ENCODE assay signal across 13 mouse cellular contexts in the genomic region with DNA sequence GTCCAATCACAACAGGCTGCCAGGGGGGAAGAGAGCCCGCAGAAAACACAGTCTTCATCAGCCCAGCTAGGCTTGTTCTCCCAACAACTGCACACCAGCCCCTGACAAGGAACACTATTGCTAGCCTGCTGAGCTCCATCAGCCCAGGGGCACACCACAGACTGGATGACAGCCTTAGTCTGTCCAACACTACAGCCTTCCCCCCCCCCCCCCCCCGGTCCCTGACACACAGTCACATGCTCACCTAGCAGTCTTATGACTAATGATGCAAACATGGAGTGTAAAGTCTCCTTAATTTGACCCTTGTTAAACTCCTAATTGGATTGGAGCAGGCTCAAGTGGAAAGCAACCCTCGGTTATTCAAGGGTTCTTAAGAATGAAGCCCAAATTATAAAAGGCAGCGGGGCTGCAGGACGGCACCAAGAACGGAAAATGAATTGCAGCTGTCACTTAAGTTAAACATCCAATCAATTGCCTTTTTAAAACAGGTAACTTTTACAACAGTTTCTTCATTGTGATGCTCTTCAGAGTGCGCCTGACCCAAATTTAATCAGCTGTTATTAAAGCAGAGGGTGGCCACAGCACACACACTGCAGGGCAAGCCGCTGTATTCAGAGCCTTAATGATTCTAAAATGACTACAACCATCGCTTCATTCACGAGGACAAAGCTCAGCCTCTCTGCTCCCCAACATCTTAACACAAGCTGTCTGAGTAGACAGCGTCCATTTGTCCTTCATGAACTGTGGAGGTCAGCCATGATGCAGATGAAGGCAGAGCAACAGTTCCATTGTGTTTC. TPM values are rescaled to one million over a fixed set of nuclear protein-coding genes. Genes with fewer than 3 reads are reported as not detected.
DNase-seq lines count a peak whose midpoint lies in the region; ATAC-seq and TF ChIP-seq lines count a peak whose summit lies in the region.
"Had no signal": no experiment of that assay in that cellular context is flagged by ENCODE, and none has a peak within 500 bp of the region (broad histone marks: within the 10 kb centered on the region; RNA-seq: fewer than 3 reads in every experiment).

No protein-coding gene starts in this region.

- no peak for DNase-seq in layer of hippocampus, adult 2 months (ENCODE audit: low spot score in 2 of 2)
- no peak for DNase-seq in layer of hippocampus, postnatal 10 days (ENCODE audit: low spot score in 2 of 2)
- peak; percentile 84 for DNase-seq in retina, embryonic 14.5 days (ENCODE audit: low spot score)
- DNase-seq in right cerebral cortex, postnatal 36 days (ENCODE audit: low spot score in 2 of 2), result no peak
- DNase-seq in lung, postnatal 25 days (ENCODE audit: low spot score), result no peak
- DNase-seq: cerebellum, adult 11 months; lung, postnatal 10 days had no signal

- H3K27ac ChIP-seq in layer of hippocampus, adult 2 months, result peak overlapping the region; percentile 64
- peak overlapping the region; percentile 49 for H3K27ac ChIP-seq in forebrain, embryonic 13.5 days
- 0 out of 2 replicates have a peak overlapping the region, but pooled peaks have one; percentile 42 for H3K27ac ChIP-seq in limb, embryonic 12.5 days
- H3K27ac ChIP-seq: heart, embryonic 13.5 days; stomach, postnatal 0 days had no signal

- peak; percentile 82 for ATAC-seq in forebrain, embryonic 13.5 days
- peak; percentile 77 for ATAC-seq in limb, embryonic 12.5 days (ENCODE audit: insufficient number of reproducible peaks, insufficient read depth, low FRiP score, low TSS enrichment, low read depth)
- no peak for ATAC-seq in activated CD4-positive, CD25-positive, alpha-beta regulatory T cell, adult 4 months

- no peaks in the 10 kb centered on the region for H3K9me3 ChIP-seq in forebrain, embryonic 13.5 days (replicated peaks)
- no peaks in the 10 kb centered on the region for H3K9me3 ChIP-seq in limb, embryonic 12.5 days
- H3K9me3 ChIP-seq: heart, embryonic 13.5 days had no signal

- H3K9ac ChIP-seq in forebrain, embryonic 13.5 days, result no peak overlapping the region
- H3K9ac ChIP-seq in limb, embryonic 12.5 days (replicated peaks), result no peak overlapping the region
- H3K9ac ChIP-seq: heart, embryonic 13.5 days had no signal

- no peak overlapping the region for H3K4me3 ChIP-seq in layer of hippocampus, adult 2 months
- H3K4me3 ChIP-seq in forebrain, embryonic 13.5 days, result no peak overlapping the region
- H3K4me3 ChIP-seq in limb, embryonic 12.5 days (replicated peaks), result no peak overlapping the region
- H3K4me3 ChIP-seq: erythroblast, embryonic 14.5 days; heart, embryonic 13.5 days had no signal

- no peaks in the 10 kb centered on the region for H3K36me3 ChIP-seq in forebrain, embryonic 13.5 days (ENCODE audit: poor library complexity, severe bottlenecking)
- no peaks in the 10 kb centered on the region for H3K36me3 ChIP-seq in limb, embryonic 12.5 days
- H3K36me3 ChIP-seq: heart, embryonic 13.5 days had no signal

- H3K4me1 ChIP-seq in forebrain, embryonic 13.5 days, result peaks cover 47% of the 10 kb centered on the region
- peaks cover 30% of the 10 kb centered on the region for H3K4me1 ChIP-seq in limb, embryonic 12.5 days (replicated peaks)

- peaks cover 53% of the 10 kb centered on the region for H3K27me3 ChIP-seq in forebrain, embryonic 13.5 days
- no peaks in the 10 kb centered on the region for H3K27me3 ChIP-seq in limb, embryonic 12.5 days
- H3K27me3 ChIP-seq: heart, embryonic 13.5 days had no signal

- WGBS in forebrain, embryonic 13.5 days, result 3% methylated on average over 11 of the region's 11 CpGs
- 27% methylated on average over 11 of the region's 11 CpGs for WGBS in limb, embryonic 12.5 days

- H3K4me2 ChIP-seq in forebrain, embryonic 13.5 days, result peak overlapping the region; percentile 20
- H3K4me2 ChIP-seq in limb, embryonic 12.5 days, result peak overlapping the region; percentile 21
- H3K4me2 ChIP-seq: heart, embryonic 13.5 days had no signal

- no peak for TF ChIP-seq CTCF in layer of hippocampus, adult 2 months (conservative IDR thresholded peaks at IDR 0.05)

RNA-seq across cellular contexts. Expression of a gene that starts 26.3 kb away (rescaled TPM):
- total RNA-seq in layer of hippocampus, adult 2 months (2021), result under 1 TPM; 0.64 to 0.77 TPM
- total RNA-seq in layer of hippocampus, postnatal 10 days (2021), result 1 to 10 TPM in 1 of 2 experiments, under 1 TPM in 1; 0.87 to 1.1 TPM
- polyA plus RNA-seq in forebrain, embryonic 13.5 days (2015; fragmentation: Nextera tagmentation; extraction: Ambion mirVana), result 16.1 and 42.0 TPM in 2 replicates
- 72.6 and 89.1 TPM in 2 replicates for polyA plus RNA-seq in limb, embryonic 12.5 days (2016; fragmentation: Nextera tagmentation; extraction: Ambion mirVana)
- under 1 TPM in 1 of 2 experiments, not detected in 1; 0.26 TPM for polyA plus RNA-seq in activated CD4-positive, CD25-positive, alpha-beta regulatory T cell, adult 4 months (2017; shearing (Covaris generic))
- polyA plus RNA-seq: erythroblast, embryonic 14.5 days had no signal

Comparison
In these comparisons a context has a peak if more than half of its experiments do, and no peak if none do; other contexts are left out.
1. RNA of a gene that starts 26.3 kb away (polyA plus RNA-seq): 72.6 to 89.1 TPM in limb, embryonic 12.5 days and 16.1 to 42.0 TPM in forebrain, embryonic 13.5 days; 0.26 TPM in activated CD4-positive, CD25-positive, alpha-beta regulatory T cell, adult 4 months; every median in the first group is over 10 times any median in the second.
2. Peak in every context shown above with its lines, with median percentiles within 50 percentile points of each other: H3K27ac ChIP-seq.